Mouse (Mus musculus): ENCODE measurements around the gene Fhod1. TPM values are rescaled to one million over a fixed set of nuclear protein-coding genes. Genes with fewer than 3 reads are reported as not detected.
A peak's percentile ranks its signal among the peaks of the same experiment; 100 is the strongest.

The Fhod1 gene
- polyA plus RNA-seq, 1 experiment from 2014 or later: 1.6 TPM

MicroRNA genes within 50 kb of the gene (microRNA counts, 519-probe panel; counts per million panel counts)
- 3,760 counts per million, percentile 27 among the panel's probes with 10 or more counts for microRNA mmu-miR-328

Small RNAs within 50 kb of the gene (microRNA-seq; reads per million reads assigned to microRNA genes)
- not detected for gene Gm27320
- 229 reads per million, percentile 65 among the genes with 10 or more reads in this experiment for gene Mir328

Other genes with a start within 250 kb of the Fhod1 start
- not detected in 2 replicates for gene Ces4a, start 216.2 kb downstream of the Fhod1 start, polyA plus RNA-seq (2014; fragmentation: Nextera tagmentation; extraction: Ambion mirVana)
- gene Cbfb, start 177.3 kb downstream of the Fhod1 start, polyA plus RNA-seq (2014; fragmentation: Nextera tagmentation; extraction: Ambion mirVana): 49.8 and 60.2 TPM in 2 replicates
- 32.3 and 32.9 TPM in 2 replicates for gene D230025D16Rik, start 122.8 kb downstream of the Fhod1 start, polyA plus RNA-seq (2014; fragmentation: Nextera tagmentation; extraction: Ambion mirVana)
- gene B3gnt9, start 92.8 kb downstream of the Fhod1 start, polyA plus RNA-seq (2014; fragmentation: Nextera tagmentation; extraction: Ambion mirVana): 5.6 and 6.1 TPM in 2 replicates
- 11.3 and 15.0 TPM in 2 replicates for gene Tradd, start 83.3 kb downstream of the Fhod1 start, polyA plus RNA-seq (2014; fragmentation: Nextera tagmentation; extraction: Ambion mirVana)
- gene Fbxl8, start 83.3 kb downstream of the Fhod1 start, polyA plus RNA-seq (2014; fragmentation: Nextera tagmentation; extraction: Ambion mirVana): 0.84 and 1.5 TPM in 2 replicates
- gene Hsf4, start 78.2 kb downstream of the Fhod1 start, polyA plus RNA-seq (2014; fragmentation: Nextera tagmentation; extraction: Ambion mirVana): not detected in 2 replicates
- gene Nol3, start 71.8 kb downstream of the Fhod1 start, polyA plus RNA-seq (2014; fragmentation: Nextera tagmentation; extraction: Ambion mirVana): 2.0 and 3.2 TPM in 2 replicates
- gene 4931428F04Rik, start 58.1 kb downstream of the Fhod1 start, polyA plus RNA-seq (2014; fragmentation: Nextera tagmentation; extraction: Ambion mirVana): 34.2 and 34.4 TPM in 2 replicates
- gene Exoc3l, start 51.9 kb downstream of the Fhod1 start, polyA plus RNA-seq (2014; fragmentation: Nextera tagmentation; extraction: Ambion mirVana): 6.4 and 8.6 TPM in 2 replicates
- gene E2f4, start 50.3 kb downstream of the Fhod1 start, polyA plus RNA-seq (2014; fragmentation: Nextera tagmentation; extraction: Ambion mirVana): 94.9 and 101 TPM in 2 replicates
- gene Elmo3, start 42.4 kb downstream of the Fhod1 start, polyA plus RNA-seq (2014; fragmentation: Nextera tagmentation; extraction: Ambion mirVana): 0.81 and 1.8 TPM in 2 replicates
- gene Lrrc29, start 21.7 kb downstream of the Fhod1 start, polyA plus RNA-seq (2014; fragmentation: Nextera tagmentation; extraction: Ambion mirVana): 0.91 and 1.1 TPM in 2 replicates
- 87.6 and 91.4 TPM in 2 replicates for gene Tmem208, start 21.6 kb downstream of the Fhod1 start, polyA plus RNA-seq (2014; fragmentation: Nextera tagmentation; extraction: Ambion mirVana)
- gene Slc9a5, start 890 bp upstream of the Fhod1 start, polyA plus RNA-seq (2014; fragmentation: Nextera tagmentation; extraction: Ambion mirVana): 2.9 and 3.2 TPM in 2 replicates
- gene Plekhg4, start 25.3 kb upstream of the Fhod1 start, polyA plus RNA-seq (2014; fragmentation: Nextera tagmentation; extraction: Ambion mirVana): 0.55 and 0.61 TPM in 2 replicates
- not detected in 2 replicates for gene Kctd19, start 65.5 kb upstream of the Fhod1 start, polyA plus RNA-seq (2014; fragmentation: Nextera tagmentation; extraction: Ambion mirVana)
- gene Lrrc36, start 65.6 kb upstream of the Fhod1 start, polyA plus RNA-seq (2014; fragmentation: Nextera tagmentation; extraction: Ambion mirVana): 1.9 and 2.7 TPM in 2 replicates
- gene Tppp3, start 123.6 kb upstream of the Fhod1 start, polyA plus RNA-seq (2014; fragmentation: Nextera tagmentation; extraction: Ambion mirVana): 106 and 107 TPM in 2 replicates
- 14.5 and 19.0 TPM in 2 replicates for gene Zdhhc1, start 148.9 kb upstream of the Fhod1 start, polyA plus RNA-seq (2014; fragmentation: Nextera tagmentation; extraction: Ambion mirVana)
- gene Hsd11b2, start 170.8 kb upstream of the Fhod1 start, polyA plus RNA-seq (2014; fragmentation: Nextera tagmentation; extraction: Ambion mirVana): 19.8 and 24.3 TPM in 2 replicates
- gene Atp6v0d1, start 218.1 kb upstream of the Fhod1 start, polyA plus RNA-seq (2014; fragmentation: Nextera tagmentation; extraction: Ambion mirVana): 121 and 129 TPM in 2 replicates